Mouse (Mus musculus) heart, embryonic 13.5 days (tissue): ENCODE measurements around the gene Hmx3. TPM values are rescaled to one million over a fixed set of nuclear protein-coding genes. Genes with fewer than 3 reads are reported as not detected.

Source experiments
- ATAC-seq: fragments of 200-750 bp; cut with Nextera tagmentation; 2 replicates; pipeline ENCODE4 v1.8.0; 2017; ENCODE audit warnings: moderate TSS enrichment; ENCODE audit not compliant: insufficient number of reproducible peaks, low FRiP score, low TSS enrichment; ENCODE audit errors: extremely low read depth
- H3K27ac ChIP-seq: fragments of 300-500 bp; sonication (generic); replicated peaks from 2 replicates; pipeline ENCODE4 v1.5.1; 2015; ENCODE audit warnings: moderate library complexity, mild to moderate bottlenecking, inconsistent platforms
- H3K27me3 ChIP-seq: fragments of 300-500 bp; sonication (generic); replicated peaks from 2 replicates; pipeline ENCODE4 v1.6.1; 2015; ENCODE audit warnings: mild to moderate bottlenecking, inconsistent platforms
- H3K36me3 ChIP-seq: fragments of 300-500 bp; sonication (generic); 2 replicates; pipeline ENCODE4 v1.6.1; 2015; ENCODE audit warnings: mild to moderate bottlenecking, inconsistent platforms
- H3K4me1 ChIP-seq: fragments of 300-500 bp; sonication (generic); 2 replicates; pipeline ENCODE4 v1.6.1; 2015; ENCODE audit warnings: inconsistent platforms
- H3K4me2 ChIP-seq: fragments of 300-500 bp; sonication (generic); 2 replicates; pipeline ENCODE4 v1.6.1; 2015; ENCODE audit warnings: inconsistent platforms, mild to moderate bottlenecking, moderate library complexity
- H3K4me3 ChIP-seq: fragments of 300-500 bp; sonication (generic); 2 replicates; pipeline ENCODE4 v1.5.1; 2015; ENCODE audit warnings: moderate library complexity, mild to moderate bottlenecking, inconsistent platforms
- H3K9ac ChIP-seq: fragments of 300-500 bp; sonication (generic); 2 replicates; pipeline ENCODE4 v1.6.1; 2015; ENCODE audit warnings: inconsistent platforms, mild to moderate bottlenecking, moderate library complexity
- H3K9me3 ChIP-seq: fragments of 300-500 bp; sonication (generic); 2 replicates; pipeline ENCODE4 v1.6.1; 2016; ENCODE audit warnings: inconsistent platforms
- WGBS: fragments of 180-500 bp; shearing (Covaris S2); methylation state at CpG from one replicate; pipeline ENCODE4 v1.1.7; 2015; ENCODE audit warnings: mixed read lengths; 5-methylcytosine and 5-hydroxymethylcytosine counted together
- polyA plus RNA-seq: library from polyadenylated mRNA; unstranded; fragments of >200 nt; fragmentation: Nextera tagmentation; extraction: Ambion mirVana; gene quantifications from 2 replicates; pipeline ENCODE4 v1.2.1, GENCODE M21; 2015

Gene Hmx3
- polyA plus RNA-seq, 1 experiment from 2014 or later, result not detected

DNA sequence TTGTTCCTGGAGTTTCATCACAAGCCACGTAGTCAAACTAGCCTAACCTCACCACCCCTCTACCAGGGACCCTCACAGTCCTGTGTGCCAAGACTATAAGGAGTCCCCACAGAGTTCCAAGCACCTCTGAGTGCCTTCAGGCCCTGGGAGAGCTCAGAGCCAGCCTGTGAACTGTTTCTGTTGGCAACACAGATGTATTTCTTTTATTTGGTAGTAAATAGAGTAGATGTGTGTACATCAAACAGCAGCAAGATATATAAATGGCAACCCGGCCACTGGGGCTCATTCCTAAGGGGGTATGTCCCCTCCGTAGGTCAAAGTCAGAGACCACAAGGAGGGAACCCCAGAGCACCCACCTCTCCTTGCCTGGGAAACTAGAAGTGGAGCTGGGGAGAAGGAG, 5.8 kb downstream of the Hmx3 start, which contains the start of gene Hmx2:
TSS of gene Hmx2 (plus strand) at position 301 of the 400 bp plus-strand sequence.
- Histone ChIP-seq H3K4me2 (no peak within 1 kb of the TSS), H3K9ac (no peak within 1 kb of the TSS), H3K36me3 (no peaks in the 10 kb centered on the region), H3K27me3 (peaks cover 100% of the 10 kb centered on the region), H3K4me3 (no peak within 1 kb of the TSS), H3K27ac (no peak within 1 kb of the TSS), H3K9me3 (no peaks in the 10 kb centered on the region), H3K4me1 (peaks cover 11% of the 10 kb centered on the region)
- 4% methylated on average over 3 of the region's 3 CpGs for WGBS
- no peak for ATAC-seq

- Histone ChIP-seq H3K4me2 (no peak overlapping the region), H3K4me1 (peaks cover 22% of the 10 kb centered on the region), H3K27ac (no peak overlapping the region), H3K36me3 (no peaks in the 10 kb centered on the region), H3K4me3 (no peak overlapping the region), H3K9ac (no peak overlapping the region), H3K9me3 (no peaks in the 10 kb centered on the region), H3K27me3 (peaks cover 100% of the 10 kb centered on the region)
- 0% methylated on average over 4 of the region's 4 CpGs for WGBS
- no peak for ATAC-seq
Measured at GRCm38 (mm10) chr7:131551471-131551870, 8.8 kb downstream of the Hmx3 start.

DNA sequence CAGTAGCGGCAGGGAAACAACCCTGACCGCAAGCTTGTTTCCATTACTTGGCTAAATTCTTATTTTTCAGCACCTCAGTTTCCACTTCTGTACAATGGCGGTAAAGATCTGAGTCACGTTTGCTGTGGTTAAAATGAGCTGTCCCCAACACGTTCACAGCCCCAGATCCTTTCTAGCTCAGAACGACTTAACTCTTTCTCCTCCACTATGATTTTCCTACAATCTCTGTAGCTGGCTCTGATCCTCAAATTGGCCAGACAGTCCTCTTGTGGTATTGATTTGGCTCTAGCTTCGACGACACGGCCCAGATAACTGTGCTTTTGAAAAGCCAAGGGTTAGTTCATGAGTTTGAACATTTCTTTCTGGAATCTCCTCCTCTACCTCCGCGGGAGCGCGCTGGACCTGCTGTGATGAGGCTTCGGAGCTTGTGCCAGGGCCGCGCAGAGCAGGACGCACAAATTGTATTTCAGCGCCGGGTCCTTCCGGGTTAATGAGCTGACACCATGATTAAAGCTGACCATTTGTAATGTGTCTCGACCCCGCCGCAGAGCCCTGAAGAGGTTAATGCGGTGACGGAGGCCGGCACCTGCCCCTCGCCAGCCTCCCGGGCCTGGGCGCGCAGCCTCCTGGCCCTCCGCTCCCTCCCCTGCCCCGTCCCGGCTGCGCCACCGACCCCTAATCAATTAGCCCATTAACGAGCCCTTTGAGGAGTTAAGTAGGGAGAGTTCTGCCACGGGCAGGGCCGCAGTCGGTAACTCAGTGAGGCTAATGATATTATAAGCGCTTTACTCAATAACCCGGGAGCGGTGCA, 9.5 kb downstream of the Hmx3 start:
- peaks cover 28% of the 10 kb centered on the region for H3K4me1 ChIP-seq
- no peak overlapping the region for H3K9ac ChIP-seq
- H3K36me3 ChIP-seq, result no peaks in the 10 kb centered on the region
- H3K4me2 ChIP-seq, result no peak overlapping the region
- H3K9me3 ChIP-seq, result no peaks in the 10 kb centered on the region
- under 1% methylated on average over 42 of the region's 42 CpGs for WGBS
- no peak for ATAC-seq
- no peak overlapping the region for H3K4me3 ChIP-seq
- peaks cover 100% of the 10 kb centered on the region for H3K27me3 ChIP-seq
- H3K27ac ChIP-seq, result no peak overlapping the region

DNA sequence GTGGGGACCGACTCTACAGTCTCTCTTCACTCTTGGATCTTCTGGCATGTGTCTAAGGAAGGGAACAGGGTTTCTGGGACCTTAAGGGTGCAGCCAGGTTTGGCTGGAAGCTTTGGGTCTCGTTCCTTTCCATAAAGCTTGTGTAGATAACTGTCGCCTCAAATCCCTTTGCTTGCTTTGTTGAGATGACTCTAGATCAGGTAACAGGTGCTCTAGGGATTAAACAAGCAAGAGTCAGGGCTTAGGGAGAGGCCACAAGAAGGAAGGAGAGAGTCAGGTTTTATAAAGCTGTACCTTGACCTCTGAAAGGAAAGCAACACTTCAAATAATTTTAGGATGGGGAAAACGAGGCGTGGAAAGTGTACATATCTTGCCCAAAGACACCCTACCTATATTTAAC, 10.1 kb downstream of the Hmx3 start:
- ATAC-seq, result no peak
- no peak overlapping the region for H3K9ac ChIP-seq
- no peaks in the 10 kb centered on the region for H3K9me3 ChIP-seq
- H3K27ac ChIP-seq, result no peak overlapping the region
- no peak overlapping the region for H3K4me3 ChIP-seq
- H3K27me3 ChIP-seq, result peaks cover 100% of the 10 kb centered on the region
- under 1% methylated on average over 5 of the region's 5 CpGs for WGBS
- H3K4me2 ChIP-seq, result no peak overlapping the region
- H3K4me1 ChIP-seq, result peaks cover 28% of the 10 kb centered on the region
- H3K36me3 ChIP-seq, result no peaks in the 10 kb centered on the region

DNA sequence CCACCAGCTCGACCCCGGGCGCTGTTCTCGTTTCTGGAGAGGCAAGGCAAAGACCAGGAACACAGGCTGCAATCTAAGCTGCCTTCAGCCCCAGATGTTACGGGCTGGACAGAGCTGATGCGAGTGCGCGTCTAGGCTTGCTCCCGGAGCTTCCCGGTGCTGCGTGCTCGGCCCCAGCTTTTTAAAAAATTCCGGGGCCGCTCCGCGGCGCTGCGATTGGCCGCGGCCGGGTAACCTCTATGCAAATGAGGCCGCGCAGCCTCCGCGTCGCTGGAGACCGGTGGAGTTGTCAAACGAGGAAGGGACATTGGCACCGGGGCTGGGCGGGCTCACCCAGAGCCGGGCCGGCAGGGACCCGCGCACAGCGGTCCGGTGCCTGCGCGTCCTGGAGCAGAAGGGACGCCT, 11.1 kb downstream of the Hmx3 start:
- ATAC-seq, result no peak
- Histone ChIP-seq H3K27ac (no peak overlapping the region), H3K36me3 (no peaks in the 10 kb centered on the region), H3K9ac (0 out of 2 replicates have a peak overlapping the region, but pooled peaks have one; percentile 33), H3K9me3 (no peaks in the 10 kb centered on the region), H3K27me3 (peaks cover 100% of the 10 kb centered on the region), H3K4me2 (peak overlapping the region; percentile 67), H3K4me3 (peak overlapping the region; percentile 46), H3K4me1 (peaks cover 28% of the 10 kb centered on the region)
- WGBS, result under 1% methylated on average over 35 of the region's 39 CpGs

GRCm38 (mm10) chr7:131554341-131555180, 11.9 kb downstream of the Hmx3 start:
- 0 out of 2 replicates have a peak overlapping the region, but pooled peaks have one; percentile 33 for H3K9ac ChIP-seq
- peaks cover 100% of the 10 kb centered on the region for H3K27me3 ChIP-seq
- peak overlapping the region; percentile 46 for H3K4me3 ChIP-seq
- ATAC-seq, result peak; percentile 41; the same call in 1 of the 2 replicates
- no peak overlapping the region for H3K27ac ChIP-seq
- H3K9me3 ChIP-seq, result no peaks in the 10 kb centered on the region
- peak overlapping the region; percentile 67 for H3K4me2 ChIP-seq
- under 1% methylated on average over 45 of the region's 45 CpGs for WGBS
- peaks cover 28% of the 10 kb centered on the region for H3K4me1 ChIP-seq
- H3K36me3 ChIP-seq, result no peaks in the 10 kb centered on the region

GRCm38 (mm10) chr7:131555301-131556081, 12.8 kb downstream of the Hmx3 start:
- H3K27me3 ChIP-seq, result peaks cover 91% of the 10 kb centered on the region
- H3K4me2 ChIP-seq, result peak overlapping the region; percentile 50
- peaks cover 28% of the 10 kb centered on the region for H3K4me1 ChIP-seq
- no peaks in the 10 kb centered on the region for H3K9me3 ChIP-seq
- H3K27ac ChIP-seq, result no peak overlapping the region
- no peak for ATAC-seq
- WGBS, result under 1% methylated on average over 68 of the region's 68 CpGs
- H3K4me3 ChIP-seq, result peak overlapping the region; percentile 37
- H3K36me3 ChIP-seq, result no peaks in the 10 kb centered on the region
- H3K9ac ChIP-seq, result no peak overlapping the region

DNA sequence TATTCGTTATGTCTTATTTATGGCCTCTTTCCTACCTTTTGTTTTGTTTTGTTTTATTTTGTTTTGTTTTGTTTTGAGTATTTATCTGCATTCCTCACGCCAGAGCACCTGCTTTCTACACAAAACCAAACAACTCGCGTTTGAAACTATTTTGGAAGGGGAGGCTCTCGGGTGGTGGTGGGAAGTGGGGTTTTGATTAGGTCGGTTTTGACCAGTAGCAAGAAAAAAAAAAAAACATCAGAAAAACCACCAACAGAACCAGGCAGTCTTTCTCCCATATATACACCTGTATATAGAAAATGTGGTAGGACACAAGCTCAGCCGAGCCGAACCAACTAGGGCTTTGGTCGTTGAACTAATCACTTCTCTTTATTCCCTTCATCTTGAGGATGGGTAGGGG, 13.4 kb downstream of the Hmx3 start:
- 1% methylated on average over 9 of the region's 9 CpGs for WGBS
- Histone ChIP-seq H3K9ac (no peak overlapping the region), H3K27ac (no peak overlapping the region), H3K4me2 (peak overlapping the region; percentile 50; the same call in 1 of the 2 replicates), H3K36me3 (no peaks in the 10 kb centered on the region), H3K4me1 (peaks cover 32% of the 10 kb centered on the region), H3K9me3 (no peaks in the 10 kb centered on the region), H3K27me3 (peaks cover 85% of the 10 kb centered on the region), H3K4me3 (0 out of 2 replicates have a peak overlapping the region, but pooled peaks have one; percentile 37)
- ATAC-seq, result no peak

DNA sequence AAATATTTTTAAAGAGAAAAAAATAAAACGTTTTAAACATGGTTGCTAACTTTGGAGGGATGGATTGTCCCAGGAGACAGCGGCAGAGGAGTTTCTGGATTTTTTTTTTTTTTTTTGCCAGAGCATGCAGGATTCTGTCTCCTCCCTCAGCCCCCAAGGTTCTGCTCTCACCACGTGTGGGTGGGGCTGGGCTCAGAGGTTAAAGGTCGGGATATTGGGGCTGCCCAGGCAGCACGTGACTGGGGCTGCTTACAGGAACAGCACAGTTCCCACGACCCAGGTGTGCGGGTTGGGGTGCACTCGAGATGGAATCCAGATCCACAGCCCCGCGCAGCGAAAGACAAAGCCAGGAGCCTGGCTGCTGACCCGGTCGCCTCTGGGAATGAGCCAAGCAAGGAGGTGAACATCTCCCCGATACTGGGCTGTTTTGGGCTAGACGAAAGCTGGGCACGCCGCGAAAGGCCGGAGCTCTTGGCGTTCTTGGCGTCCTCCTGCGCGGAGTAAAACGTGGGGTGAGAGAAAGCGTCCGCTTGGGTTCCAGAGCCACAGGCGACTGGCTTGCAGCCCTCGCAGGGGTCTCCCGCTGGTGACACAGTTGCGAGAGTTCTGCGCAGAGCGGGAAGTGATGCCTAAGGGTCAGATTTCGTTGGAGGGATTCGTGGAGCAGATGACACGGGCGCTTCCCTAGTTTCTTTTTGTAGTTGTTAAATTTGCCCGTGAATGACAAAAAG, 14.0 kb downstream of the Hmx3 start:
- no peak overlapping the region; the same call in 1 of the 2 replicates for H3K4me3 ChIP-seq

GRCm38 (mm10) chr7:131557751-131558150, 15.1 kb downstream of the Hmx3 start:
- Histone ChIP-seq H3K27ac (no peak overlapping the region), H3K4me2 (no peak overlapping the region), H3K36me3 (peaks cover 11% of the 10 kb centered on the region), H3K9me3 (no peaks in the 10 kb centered on the region), H3K9ac (no peak overlapping the region), H3K27me3 (peaks cover 69% of the 10 kb centered on the region), H3K4me1 (peaks cover 49% of the 10 kb centered on the region), H3K4me3 (no peak overlapping the region)
- 41% methylated on average over 2 of the region's 2 CpGs for WGBS
- no peak for ATAC-seq

More for the DNA sequence above, 14.0 kb downstream of the Hmx3 start:
- 1% methylated on average over 37 of the region's 37 CpGs for WGBS
- Histone ChIP-seq H3K9me3 (no peaks in the 10 kb centered on the region), H3K27me3 (peaks cover 79% of the 10 kb centered on the region), H3K27ac (no peak overlapping the region), H3K36me3 (peaks cover under 1% of the 10 kb centered on the region), H3K9ac (0 out of 2 replicates have a peak overlapping the region, but pooled peaks have one; percentile 14), H3K4me2 (no peak overlapping the region), H3K4me1 (peaks cover 38% of the 10 kb centered on the region)
- no peak for ATAC-seq
